Mouse (Mus musculus): Measurements from ENCODE around the gene Intu. TPM values are rescaled to one million over a fixed set of nuclear protein-coding genes. Genes with fewer than 3 reads are reported as not detected.

The Intu gene
- polyA plus RNA-seq, 1 experiment from 2014 or later = 1.0 TPM

- Histone ChIP-seq H3K9me3 (ENCODE audit: control insufficient read depth) (no peaks in the 10 kb centered on the region), H3K36me3 (ENCODE audit: control insufficient read depth, insufficient read depth) (no peaks in the 10 kb centered on the region), H3K4me3 (ENCODE audit: low read depth, low read length) (no peak overlapping the region), H3K4me1 (replicated peaks; ENCODE audit: control insufficient read depth, insufficient read depth, low read length) (no peaks in the 10 kb centered on the region), H3K27me3 (replicated peaks; ENCODE audit: control insufficient read depth, insufficient read depth, low read length) (no peaks in the 10 kb centered on the region), H3K4me2 (replicated peaks; ENCODE audit: low read depth) (no peak overlapping the region), H3K27ac (ENCODE audit: low read depth, low read length) (no peak overlapping the region), H3K9ac (ENCODE audit: low read depth, low read length) (no peak overlapping the region)
- no peak for TF ChIP-seq CTCF (IDR thresholded peaks at IDR 0.05; ENCODE audit: low read depth)
- no peak for ATAC-seq
- WGBS = 88% methylated on average over 3 of the region's 3 CpGs
Measured at GRCm38 (mm10) chr3:40669395-40669794, 138.3 kb downstream of the Intu start.

GRCm38 (mm10) chr3:40673515-40673914 is 142.4 kb downstream of the Intu start:
- no peak for TF ChIP-seq CTCF (IDR thresholded peaks at IDR 0.05; ENCODE audit: low read depth)
- Histone ChIP-seq H3K9me3 (ENCODE audit: control insufficient read depth) (no peaks in the 10 kb centered on the region), H3K27ac (ENCODE audit: low read depth, low read length) (no peak overlapping the region), H3K4me2 (replicated peaks; ENCODE audit: low read depth) (no peak overlapping the region), H3K27me3 (replicated peaks; ENCODE audit: control insufficient read depth, insufficient read depth, low read length) (no peaks in the 10 kb centered on the region), H3K4me1 (replicated peaks; ENCODE audit: control insufficient read depth, insufficient read depth, low read length) (0 out of 2 replicates have a peak, but pooled peaks cover 3% of the 10 kb centered on the region), H3K4me3 (ENCODE audit: low read depth, low read length) (no peak overlapping the region), H3K9ac (ENCODE audit: low read depth, low read length) (no peak overlapping the region), H3K36me3 (ENCODE audit: control insufficient read depth, insufficient read depth) (no peaks in the 10 kb centered on the region)
- WGBS = 79% methylated on average over 1 of the region's 1 CpGs
- no peak for ATAC-seq

DNA sequence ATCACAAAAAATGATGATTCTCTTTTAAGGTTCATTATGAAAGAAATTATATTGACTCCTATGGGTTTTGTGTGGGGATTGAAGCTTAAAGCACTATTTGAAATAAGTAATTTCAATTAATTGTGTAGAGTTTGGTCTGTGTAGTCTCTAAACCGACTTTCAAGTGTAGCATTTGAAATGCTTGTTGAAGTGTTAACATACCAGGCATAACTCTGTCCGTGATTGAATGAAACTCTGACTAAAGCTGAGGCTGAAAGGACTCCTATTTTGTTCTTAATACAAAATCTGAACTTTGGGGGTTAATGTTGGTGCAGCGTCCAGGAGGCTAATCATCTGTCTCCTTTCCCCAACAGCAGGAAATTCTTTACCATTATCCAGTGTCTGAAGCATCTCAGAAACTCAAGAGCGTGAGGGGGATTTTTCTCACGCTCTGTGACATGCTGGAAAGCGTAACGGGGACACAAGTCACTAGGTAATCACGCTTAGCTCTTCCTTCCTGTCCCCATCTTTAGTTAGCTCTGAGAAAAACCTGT is 143.9 kb downstream of the Intu start:
- 0 out of 2 replicates have a peak, but pooled peaks cover 3% of the 10 kb centered on the region for H3K4me1 ChIP-seq (replicated peaks; ENCODE audit: control insufficient read depth, insufficient read depth, low read length)
- no peaks in the 10 kb centered on the region for H3K36me3 ChIP-seq (ENCODE audit: control insufficient read depth, insufficient read depth)
- no peaks in the 10 kb centered on the region for H3K9me3 ChIP-seq (ENCODE audit: control insufficient read depth)
- no peak overlapping the region for H3K9ac ChIP-seq (ENCODE audit: low read depth, low read length)
- no peak for TF ChIP-seq CTCF (IDR thresholded peaks at IDR 0.05; ENCODE audit: low read depth)
- no peak overlapping the region for H3K4me3 ChIP-seq (ENCODE audit: low read depth, low read length)
- no peak for ATAC-seq
- 46% methylated on average over 8 of the region's 8 CpGs for WGBS
- no peak overlapping the region for H3K27ac ChIP-seq (ENCODE audit: low read depth, low read length)
- no peaks in the 10 kb centered on the region for H3K27me3 ChIP-seq (replicated peaks; ENCODE audit: control insufficient read depth, insufficient read depth, low read length)
- no peak overlapping the region for H3K4me2 ChIP-seq (replicated peaks; ENCODE audit: low read depth)

GRCm38 (mm10) chr3:40678856-40679255 is 147.8 kb downstream of the Intu start:
- no peak for ATAC-seq
- no peaks in the 10 kb centered on the region for H3K9me3 ChIP-seq (ENCODE audit: control insufficient read depth)
- H3K4me1 ChIP-seq (replicated peaks; ENCODE audit: control insufficient read depth, insufficient read depth, low read length) = 0 out of 2 replicates have a peak, but pooled peaks cover 3% of the 10 kb centered on the region
- no peak for TF ChIP-seq CTCF (IDR thresholded peaks at IDR 0.05; ENCODE audit: low read depth)
- no peak overlapping the region for H3K27ac ChIP-seq (ENCODE audit: low read depth, low read length)
- 72% methylated on average over 1 of the region's 1 CpGs for WGBS
- H3K36me3 ChIP-seq (ENCODE audit: control insufficient read depth, insufficient read depth) = no peaks in the 10 kb centered on the region
- H3K27me3 ChIP-seq (replicated peaks; ENCODE audit: control insufficient read depth, insufficient read depth, low read length) = no peaks in the 10 kb centered on the region
- no peak overlapping the region for H3K4me2 ChIP-seq (replicated peaks; ENCODE audit: low read depth)
- H3K4me3 ChIP-seq (ENCODE audit: low read depth, low read length) = no peak overlapping the region
- no peak overlapping the region for H3K9ac ChIP-seq (ENCODE audit: low read depth, low read length)

DNA sequence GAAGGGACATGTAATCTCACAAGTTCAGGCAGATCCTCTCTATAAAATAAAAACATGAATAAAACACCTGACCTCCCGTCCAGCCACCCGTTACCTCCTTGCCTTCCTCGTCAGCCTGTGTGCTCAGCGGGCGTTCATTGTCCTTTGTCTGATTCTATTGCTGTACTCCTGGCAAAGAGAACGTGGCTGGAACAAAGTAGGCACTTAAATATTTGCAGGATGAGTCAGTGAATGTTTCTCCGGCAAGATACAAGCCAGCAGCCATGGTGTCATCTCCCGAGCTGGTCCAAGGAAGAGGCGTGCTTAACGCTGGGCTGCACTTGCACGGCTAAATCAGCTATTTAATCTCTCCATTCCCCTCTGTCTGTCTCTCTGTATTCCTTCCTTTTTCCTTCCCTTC is 151.3 kb downstream of the Intu start:
- peaks cover 3% of the 10 kb centered on the region; the same call in 1 of the 2 replicates for H3K4me1 ChIP-seq (replicated peaks; ENCODE audit: control insufficient read depth, insufficient read depth, low read length)
- ATAC-seq = no peak
- no peak overlapping the region for H3K9ac ChIP-seq (ENCODE audit: low read depth, low read length)
- H3K27me3 ChIP-seq (replicated peaks; ENCODE audit: control insufficient read depth, insufficient read depth, low read length) = no peaks in the 10 kb centered on the region
- no peak overlapping the region for H3K27ac ChIP-seq (ENCODE audit: low read depth, low read length)
- WGBS = 49% methylated on average over 11 of the region's 11 CpGs
- H3K4me3 ChIP-seq (ENCODE audit: low read depth, low read length) = no peak overlapping the region
- 0 out of 2 replicates have a peak overlapping the region, but pooled peaks have one; percentile 17 for H3K4me2 ChIP-seq (replicated peaks; ENCODE audit: low read depth)
- H3K36me3 ChIP-seq (ENCODE audit: control insufficient read depth, insufficient read depth) = no peaks in the 10 kb centered on the region
- no peaks in the 10 kb centered on the region for H3K9me3 ChIP-seq (ENCODE audit: control insufficient read depth)
- TF ChIP-seq CTCF (IDR thresholded peaks at IDR 0.05; ENCODE audit: low read depth) = no peak

- no peak overlapping the region for H3K9ac ChIP-seq (ENCODE audit: low read depth, low read length)
- no peak overlapping the region for H3K27ac ChIP-seq (ENCODE audit: low read depth, low read length)
- H3K4me2 ChIP-seq (replicated peaks; ENCODE audit: low read depth) = no peak overlapping the region
- no peaks in the 10 kb centered on the region for H3K27me3 ChIP-seq (replicated peaks; ENCODE audit: control insufficient read depth, insufficient read depth, low read length)
- 93% methylated on average over 18 of the region's 18 CpGs for WGBS
- no peaks in the 10 kb centered on the region for H3K36me3 ChIP-seq (ENCODE audit: control insufficient read depth, insufficient read depth)
- peaks cover 2% of the 10 kb centered on the region; the same call in 1 of the 2 replicates for H3K4me1 ChIP-seq (replicated peaks; ENCODE audit: control insufficient read depth, insufficient read depth, low read length)
- H3K4me3 ChIP-seq (ENCODE audit: low read depth, low read length) = no peak overlapping the region
- no peak for ATAC-seq
- H3K9me3 ChIP-seq (ENCODE audit: control insufficient read depth) = no peaks in the 10 kb centered on the region
- no peak for TF ChIP-seq CTCF (IDR thresholded peaks at IDR 0.05; ENCODE audit: low read depth)
Measured at GRCm38 (mm10) chr3:40683171-40683570, 152.1 kb downstream of the Intu start.

Measured in intestine, postnatal 0 days (tissue).